Mouse (Mus musculus) ES-CJ7 (cell line): Measurements from ENCODE around the gene Synj1.

Experiments
- DNase-seq: peaks from one replicate; pipeline ENCODE4 v3.0.0; 2011; ENCODE audit warnings: low read depth, low spot score

The Synj1 gene

DNA sequence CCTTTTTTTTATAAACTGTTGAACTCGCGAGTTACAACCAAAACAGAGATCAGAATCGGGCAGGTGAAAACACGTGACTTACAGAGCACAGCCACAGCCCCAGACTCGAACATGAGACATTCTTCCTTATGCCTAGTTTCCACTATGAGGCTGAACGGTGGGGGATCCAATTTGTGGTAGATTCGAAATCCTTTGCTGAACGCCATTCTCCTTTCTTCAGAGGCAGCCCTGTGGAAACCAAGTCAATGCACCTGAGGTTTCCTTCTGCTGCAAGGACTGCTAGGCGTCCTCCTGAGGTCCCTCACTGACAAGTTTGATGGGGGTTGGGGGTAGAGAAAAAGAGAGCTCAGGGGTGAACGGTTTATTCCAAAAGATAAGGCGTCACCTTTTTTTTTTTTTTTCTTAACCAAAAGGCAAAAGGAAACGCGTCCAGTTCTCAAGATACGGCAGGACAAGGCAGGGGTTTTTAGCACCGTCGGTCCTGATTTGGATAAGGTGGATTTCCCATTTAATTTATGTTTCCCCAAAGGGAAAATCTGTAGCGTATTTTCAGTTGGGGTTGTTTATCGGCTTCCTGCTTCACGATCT lies 1.1 kb downstream of the Synj1 start:
- DNase-seq = peak; percentile 9

DNA sequence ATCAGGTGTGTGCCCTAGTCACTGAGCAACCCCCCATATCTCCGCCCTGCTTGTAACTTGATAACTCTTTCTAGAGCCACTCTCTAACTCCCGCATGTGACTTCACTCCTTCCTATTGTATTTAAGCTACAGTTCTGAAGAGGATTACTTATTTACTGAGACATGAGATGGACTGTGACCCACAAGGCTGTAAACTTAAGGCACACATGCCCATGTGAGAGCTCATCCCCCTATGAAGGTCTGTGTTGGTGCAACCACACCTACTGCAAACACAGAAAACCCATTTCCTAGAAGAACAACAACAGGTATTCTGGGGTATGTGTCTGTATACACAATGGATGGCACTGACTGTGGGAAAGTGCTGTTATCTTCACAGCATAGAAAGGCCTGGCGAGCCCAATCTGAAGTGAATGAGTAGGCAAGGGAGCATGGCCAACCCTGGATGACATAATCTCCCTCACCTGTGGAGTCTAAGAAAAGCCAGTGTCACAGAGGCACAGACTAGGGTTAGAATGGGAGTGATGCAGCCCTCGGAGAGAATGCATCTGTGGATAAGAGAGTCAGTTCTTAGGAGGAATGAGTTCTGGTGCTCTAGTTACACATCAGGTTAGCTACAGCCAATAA lies 6.1 kb downstream of the Synj1 start:
- no peak for DNase-seq

DNA sequence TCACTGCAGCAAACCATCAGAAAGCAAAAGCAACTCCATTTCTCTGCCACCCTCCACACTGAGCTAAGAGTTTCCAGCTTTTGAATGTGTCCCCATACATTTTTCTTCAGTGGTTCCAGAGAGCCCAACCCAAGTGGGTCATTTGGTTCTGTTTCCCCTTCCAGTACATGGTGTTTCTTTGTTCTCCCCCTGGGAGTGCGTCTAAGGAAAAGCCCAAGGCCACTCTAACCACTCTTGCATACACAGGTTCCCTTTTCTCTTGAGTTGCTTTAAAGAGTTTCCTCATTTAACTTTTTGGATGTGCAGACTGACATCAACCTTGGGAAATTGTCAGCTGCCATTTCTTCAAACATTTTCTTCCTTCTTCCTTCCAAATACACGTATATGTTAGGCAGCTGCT lies 10.0 kb downstream of the Synj1 start:
- DNase-seq = no peak

DNA sequence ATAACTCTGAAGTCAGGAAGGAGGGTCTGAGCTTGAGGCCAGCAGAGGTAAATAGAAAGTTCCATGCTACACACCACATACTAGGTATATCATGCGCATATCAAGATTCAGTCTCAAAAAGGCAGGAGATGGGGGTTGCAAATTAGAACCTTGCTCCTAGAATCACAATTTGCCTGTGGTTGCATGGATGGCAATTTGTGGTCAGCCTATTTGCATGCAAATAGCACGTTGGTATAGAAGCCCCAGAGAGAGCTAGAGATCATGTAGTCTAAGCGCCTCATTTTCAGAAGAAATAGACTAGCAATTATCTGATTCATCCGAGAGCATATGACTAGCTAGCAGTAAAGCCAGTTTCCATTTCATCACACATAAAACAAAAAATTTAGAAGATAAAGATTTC lies 11.3 kb downstream of the Synj1 start:
- no peak for DNase-seq

DNA sequence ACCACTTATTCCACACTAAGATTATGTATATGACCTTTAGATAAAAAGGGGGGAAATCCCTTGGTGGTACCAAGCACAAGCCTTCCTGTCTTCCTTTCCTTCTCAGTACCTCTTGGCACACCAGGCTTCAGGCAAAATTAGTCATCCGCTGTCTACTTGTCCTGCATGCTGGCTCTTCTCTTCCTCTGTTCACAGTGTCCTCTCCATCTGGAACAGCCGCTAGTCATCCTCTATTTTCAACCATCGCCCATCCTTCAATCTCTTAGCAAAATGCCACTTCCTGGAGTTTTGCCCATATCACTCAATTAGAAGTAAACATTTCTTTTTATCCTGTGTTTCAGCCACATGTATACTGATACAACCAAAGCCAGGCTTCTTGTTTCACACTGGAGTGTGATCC lies 13.3 kb downstream of the Synj1 start:
- DNase-seq = no peak

DNA sequence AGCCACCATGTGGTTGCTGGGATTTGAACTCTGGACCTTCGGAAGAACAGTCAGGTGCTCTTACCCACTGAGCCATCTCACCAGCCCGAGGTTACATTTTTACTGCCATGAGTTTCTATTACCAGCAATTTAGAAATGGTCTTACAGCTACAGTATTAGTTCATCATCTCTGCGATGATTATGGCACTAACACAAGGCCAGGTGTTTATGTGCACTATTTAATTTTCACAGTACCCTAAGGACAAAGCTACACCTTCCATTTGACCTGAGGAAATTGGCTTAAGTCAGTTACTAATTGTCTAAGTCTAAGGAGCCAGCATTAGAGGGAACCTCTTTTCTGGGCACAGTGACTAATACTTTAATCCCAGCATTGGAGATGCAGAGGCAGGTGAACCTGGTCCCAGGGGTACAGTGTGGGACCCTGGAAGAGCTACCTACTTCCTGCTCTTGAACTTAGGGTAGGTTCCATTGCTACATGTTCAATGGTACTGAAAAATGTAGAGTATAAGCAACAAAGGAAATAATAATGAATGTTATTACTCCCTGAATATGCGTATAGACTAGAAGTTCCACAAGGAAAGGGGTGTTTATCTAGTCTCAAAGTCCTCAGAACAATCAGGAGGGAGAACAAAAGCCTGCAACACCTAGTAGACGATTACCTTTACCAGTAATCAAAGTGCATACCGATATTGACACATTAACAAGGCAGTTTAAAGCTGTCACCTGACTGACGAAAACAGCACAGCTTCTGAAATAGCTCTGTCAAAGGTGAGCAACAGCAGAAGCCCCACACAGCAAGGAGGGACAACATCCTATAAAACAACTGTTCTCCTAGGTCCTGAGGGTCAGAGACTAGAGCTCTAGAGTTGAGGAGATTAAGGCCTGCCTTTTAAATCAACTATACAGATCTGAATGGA lies 14.5 kb downstream of the Synj1 start:
- DNase-seq = no peak

DNA sequence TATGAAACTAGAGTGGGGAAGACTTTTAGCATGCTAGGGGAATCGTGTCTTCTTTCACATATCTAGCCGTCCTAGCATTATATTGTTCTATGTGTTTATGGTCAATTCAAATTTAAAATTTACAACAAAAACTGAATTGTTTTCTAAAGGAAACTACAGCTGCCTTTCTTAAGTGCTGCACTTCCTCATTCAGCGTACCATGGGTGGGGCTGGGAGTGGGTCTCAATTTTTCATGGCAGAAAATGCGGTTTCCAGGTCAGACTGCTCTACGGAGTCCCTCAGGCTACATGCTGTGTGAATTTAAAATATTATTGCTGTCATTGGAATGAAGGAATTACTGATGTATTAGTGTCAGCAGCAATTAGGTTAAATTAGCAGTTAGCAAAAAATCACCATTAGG lies 15.6 kb downstream of the Synj1 start:
- DNase-seq = no peak

DNA sequence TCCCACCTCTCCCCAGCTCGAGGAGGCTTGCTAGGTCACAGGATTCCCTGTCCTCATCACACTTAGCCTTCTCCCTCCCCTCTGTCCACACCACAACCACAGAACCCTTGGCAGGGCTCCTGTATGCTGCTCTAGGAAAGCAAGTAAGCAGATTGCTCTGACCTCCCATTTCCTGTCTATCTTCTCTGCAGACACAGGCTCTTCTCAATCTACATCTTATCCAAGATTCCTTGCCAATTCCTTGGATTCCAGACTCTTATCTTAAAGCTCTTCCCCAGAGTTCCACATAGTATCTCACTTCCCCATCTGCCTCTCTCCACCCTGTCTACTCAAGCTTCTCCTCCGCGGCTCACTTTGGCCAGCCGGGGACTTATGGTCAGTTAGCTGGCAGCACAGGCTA lies 16.1 kb downstream of the Synj1 start:
- DNase-seq = no peak

DNA sequence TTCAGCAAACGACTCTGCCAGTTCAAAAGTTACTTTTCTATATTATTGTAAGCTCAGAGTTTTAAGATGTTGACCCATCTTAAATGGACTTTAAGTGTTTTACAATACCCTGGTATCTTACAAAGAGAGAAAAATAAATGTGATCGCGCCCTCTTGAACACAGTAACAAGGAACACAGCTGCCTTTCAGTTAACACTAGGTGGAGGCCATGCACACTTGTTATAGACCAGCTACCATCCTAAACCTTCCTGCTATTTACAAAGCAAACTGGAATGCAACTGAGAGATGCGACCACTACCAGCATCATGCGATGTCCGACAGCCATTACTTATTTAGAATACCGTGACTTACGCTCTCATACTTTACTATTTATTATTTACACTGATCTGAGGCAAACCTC lies 21.9 kb downstream of the Synj1 start:
- DNase-seq = no peak

DNA sequence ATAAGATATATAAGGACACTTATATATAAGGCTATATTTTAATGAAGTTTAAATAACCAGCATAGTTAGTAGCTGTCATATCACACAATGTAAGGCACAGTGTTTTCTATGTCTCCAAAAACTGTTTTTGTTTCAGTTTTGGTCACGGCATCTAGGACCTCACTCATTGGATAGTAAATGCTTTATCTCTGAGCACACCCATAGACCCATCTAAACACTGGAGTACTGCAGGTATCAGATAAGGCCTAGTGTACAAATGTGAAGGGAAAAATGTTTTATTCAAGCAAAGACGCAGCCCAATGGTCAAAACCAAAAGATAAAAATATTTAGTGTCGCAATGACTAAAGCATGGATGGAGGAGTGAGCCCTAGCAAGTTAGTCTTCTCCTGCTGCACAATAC lies 22.4 kb downstream of the Synj1 start:
- no peak for DNase-seq

DNA sequence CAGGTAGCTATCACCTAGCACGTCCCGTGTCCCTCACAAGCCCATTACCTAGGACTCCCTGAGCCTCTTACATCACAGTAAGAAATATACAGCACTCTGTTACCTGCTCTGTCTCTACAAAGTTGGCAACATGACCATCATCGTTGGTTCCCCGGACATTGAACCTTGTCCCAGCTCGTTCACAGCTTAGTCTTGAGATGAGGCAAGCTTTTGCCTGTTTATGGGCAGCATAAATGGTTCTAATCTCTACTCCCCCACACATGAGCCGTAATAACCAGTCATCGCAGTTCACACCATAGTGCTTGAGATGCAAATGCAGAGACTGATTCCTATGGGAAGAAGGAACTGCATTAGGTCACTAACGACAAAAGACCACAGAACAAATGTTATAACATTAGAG lies 23.1 kb downstream of the Synj1 start:
- no peak for DNase-seq

DNA sequence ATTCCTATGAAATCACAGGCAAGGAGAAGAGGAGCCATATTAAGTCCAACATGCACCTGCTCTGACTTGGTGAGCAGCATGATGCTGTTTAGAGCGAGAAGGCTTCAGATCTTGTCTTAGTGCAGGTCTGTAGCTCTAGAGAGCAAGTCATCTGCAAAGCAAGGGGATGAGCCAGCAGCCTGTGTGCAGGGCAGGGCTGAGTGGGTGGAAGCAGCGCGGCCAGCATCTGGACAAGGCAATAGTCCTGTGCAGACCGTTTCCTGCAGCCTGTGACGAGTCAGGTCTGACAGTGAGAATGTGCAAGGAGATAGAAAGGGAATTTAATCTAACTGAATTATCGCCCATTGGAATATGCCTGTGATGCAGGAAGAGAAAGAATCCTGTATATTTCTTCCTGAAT lies 40.1 kb downstream of the Synj1 start:
- no peak for DNase-seq

DNA sequence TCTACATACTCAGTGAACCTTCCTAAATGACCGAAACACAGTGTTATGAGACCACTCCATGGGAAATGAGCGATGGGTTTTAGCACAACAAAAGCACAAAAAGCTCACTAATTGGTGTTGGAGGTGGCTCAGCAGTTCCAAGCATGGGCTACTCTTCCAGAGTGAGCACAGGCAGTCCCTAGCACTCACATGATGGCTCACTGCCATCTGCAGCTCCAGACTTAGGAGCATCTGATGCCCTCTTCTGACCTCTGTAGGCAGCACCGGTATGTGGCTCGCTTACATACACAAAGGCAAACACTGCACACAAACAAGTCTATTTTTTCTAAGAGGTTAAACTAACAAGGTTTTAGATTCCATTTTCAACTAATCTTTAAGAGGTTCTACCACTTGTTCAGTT lies 44.9 kb downstream of the Synj1 start:
- DNase-seq = no peak

DNA sequence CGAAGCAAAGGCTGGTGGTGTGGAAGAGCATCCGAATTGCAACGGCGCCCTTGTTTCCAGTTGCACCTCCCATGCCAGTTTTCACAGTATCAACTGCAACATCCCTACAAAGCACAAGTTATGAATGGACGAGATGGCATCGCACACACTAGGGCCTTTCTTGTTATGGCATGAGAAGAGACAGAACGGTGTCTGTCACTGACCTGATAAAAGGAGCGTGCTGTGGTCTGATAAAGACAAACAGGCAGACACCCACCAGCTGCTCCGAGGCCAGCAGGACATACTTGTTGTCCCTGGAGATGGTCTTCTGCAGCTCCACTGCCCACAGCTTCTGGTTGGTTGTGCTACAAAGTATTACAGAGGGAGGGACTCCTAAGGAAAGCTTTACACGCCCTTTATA lies 46.8 kb downstream of the Synj1 start:
- no peak for DNase-seq

DNA sequence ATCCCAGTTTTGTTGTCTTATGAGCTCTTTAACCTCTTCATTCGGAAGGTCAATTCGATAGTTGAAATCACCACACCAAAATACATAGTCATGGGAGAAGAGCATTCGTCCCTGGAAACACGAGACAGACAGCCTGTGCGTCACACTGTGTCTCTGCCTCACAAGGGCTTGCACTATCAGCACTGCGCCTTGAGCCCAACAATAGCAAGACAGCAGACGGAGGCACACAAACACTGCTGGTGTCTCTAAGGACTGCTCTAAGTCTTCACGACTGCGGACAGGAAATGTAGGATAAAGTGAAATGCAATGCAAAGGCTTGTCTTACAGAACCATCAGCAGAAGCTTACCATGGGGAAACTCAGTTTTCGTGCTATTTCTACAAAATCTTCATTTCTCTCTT lies 47.2 kb downstream of the Synj1 start:
- no peak for DNase-seq

DNA sequence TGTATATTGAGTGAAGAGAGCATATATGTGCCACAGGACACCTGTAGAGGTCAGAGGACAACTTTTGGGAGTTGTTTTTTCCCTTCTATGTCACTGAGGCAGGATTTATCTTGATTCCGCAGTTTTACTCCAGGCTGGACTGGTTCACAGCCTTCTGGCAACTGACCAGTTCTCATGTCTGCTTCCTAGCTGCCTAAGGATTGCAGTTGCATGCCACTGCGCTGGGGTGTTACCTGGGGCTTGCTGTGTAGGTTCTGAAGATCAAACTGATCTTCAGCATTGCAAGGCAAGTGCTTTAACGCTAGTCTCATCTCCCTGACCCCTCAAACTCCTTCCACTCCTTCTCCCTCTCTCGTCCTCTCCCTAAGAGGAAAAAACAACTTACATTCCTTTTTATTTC lies 47.9 kb downstream of the Synj1 start:
- DNase-seq = no peak

DNA sequence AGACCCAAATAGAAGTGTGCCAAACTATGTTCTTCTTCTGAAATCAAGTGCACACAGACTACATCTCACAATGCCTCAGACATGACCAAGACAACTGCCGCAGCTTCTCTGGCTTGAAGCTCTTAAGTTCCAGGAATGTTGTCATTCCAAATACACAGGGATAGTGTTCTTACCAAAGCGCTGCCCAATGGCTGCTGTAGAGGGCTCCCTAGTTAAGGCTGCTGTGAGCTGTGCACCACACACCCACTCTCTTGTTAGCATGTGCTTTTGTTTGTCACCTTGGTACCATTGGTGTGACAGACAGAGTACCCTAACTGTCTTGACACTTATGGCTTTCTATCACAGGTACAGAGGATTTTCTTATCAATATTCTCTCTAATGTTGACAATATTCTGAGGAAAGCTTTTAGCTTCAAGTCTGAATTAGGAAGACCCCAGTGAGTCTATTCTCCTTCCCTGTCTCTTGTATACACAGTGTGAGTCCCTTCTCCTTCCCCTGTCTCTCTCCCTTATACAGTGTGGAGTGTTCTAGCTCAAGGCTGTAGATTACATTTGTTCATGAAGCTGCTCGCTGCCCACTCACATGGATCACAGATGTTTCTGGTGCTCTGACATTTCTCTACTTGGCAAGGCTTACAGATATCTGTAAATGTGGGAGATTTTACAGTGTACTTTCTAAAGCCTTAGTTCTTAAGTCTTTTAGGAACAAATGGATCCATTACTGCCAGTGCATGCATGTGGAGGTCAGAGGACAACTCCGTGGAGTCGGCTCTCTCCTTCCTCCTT lies 52.6 kb downstream of the Synj1 start:
- no peak for DNase-seq

DNA sequence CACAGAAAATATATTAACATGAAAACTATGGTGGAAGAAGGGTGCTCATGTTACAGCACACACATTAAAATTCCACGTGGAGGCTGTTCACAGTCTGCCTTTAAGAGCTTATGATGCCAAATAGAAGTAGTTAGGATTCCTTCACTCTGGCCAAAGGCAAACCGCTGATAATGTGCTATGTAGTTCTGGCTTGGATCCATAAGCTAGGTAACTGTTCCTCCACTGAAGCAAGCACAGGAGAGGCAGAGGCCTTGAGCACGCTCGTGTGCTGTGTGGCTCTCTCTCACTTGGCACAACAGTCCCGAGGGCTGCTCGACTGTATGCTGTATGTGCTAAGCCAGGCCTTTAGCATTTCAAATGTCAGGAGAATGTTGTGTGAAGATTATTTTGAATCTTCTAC lies 55.6 kb downstream of the Synj1 start:
- DNase-seq = no peak

DNA sequence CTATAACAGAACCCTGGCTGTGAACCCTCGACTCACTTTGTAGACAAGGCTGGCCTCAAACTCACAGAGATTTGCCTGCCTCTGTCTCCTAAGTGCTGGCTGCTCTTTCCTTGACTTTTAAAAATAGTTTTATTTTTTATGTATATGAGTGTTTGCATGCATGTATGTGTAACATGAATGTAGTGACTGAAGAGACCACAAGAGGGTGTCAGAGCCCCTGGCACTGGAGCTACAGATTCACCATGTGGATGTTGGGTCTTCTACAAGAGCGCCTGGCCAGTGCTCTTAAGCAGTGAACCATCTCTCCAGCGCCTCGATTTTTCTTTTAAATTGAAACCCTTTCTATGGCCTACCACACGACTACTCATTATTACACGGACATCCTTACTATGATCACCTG lies 57.3 kb downstream of the Synj1 start:
- peak; percentile 34 for DNase-seq

DNA sequence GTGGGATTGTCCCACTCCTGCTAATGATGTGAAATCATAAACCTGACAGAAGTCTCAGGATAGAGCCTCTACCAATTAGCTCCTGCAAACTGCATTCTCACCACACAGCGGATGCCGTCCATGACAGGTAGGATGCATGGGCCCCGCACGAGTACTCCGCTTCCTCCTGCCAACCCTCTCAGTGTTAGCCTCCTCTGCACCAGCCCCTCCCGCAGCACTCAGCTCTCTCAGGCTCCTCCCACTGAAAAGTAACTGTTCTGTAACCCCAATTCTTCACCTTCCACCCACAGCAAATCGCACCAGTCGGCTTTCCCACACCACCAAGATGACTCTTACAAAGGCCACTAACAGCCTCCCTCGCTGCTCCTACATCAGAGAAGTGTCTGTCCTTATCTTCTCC lies 58.0 kb downstream of the Synj1 start:
- no peak for DNase-seq

DNA sequence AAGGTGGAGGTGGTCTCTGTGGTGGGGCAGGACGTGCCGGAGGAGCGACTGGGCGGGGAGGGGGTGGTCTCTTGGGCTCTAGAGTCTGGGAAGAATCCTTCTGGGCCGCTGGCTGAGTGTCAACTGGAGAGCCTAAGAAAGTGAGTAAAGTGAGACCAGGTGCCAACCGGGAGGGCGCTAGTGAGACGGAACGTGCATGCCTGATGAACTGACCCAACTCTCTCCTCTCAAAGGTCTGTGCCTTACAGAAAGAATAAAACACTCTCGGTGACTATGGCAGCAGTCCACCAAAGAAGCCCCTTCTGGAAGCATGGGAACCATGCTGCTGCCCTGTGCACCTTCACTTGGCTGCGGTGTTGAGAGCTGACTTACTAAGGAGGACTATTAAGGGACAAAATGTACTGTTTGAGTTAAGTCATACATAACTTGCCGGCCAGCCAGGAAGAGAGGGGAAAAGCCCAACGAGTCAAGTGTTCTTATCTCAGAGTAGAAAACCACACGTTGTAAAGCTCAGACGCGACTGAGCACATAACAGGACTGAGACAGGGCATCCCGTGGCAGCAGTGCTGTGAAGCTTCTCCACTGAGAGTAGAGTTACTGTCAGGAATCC lies 60.6 kb downstream of the Synj1 start:
- DNase-seq = no peak

DNA sequence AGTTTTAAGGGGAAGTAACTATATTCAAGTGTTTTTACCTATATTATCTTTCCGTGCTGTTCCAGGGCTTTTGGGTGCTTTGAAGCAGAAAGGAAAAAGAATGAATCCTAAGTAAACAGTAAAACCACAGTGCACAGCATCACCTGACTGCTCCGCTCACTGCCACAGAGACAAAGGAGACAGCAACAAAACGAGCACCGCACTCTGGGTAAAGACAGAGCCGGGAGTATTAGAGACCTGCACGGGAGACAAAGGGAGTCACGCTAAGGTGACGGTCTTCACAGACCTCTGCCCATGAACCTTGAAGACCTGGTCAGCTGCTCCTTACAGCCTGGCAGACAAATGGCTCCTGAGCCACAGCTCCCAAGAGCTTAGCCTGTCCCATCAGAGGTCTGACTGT lies 64.1 kb downstream of the Synj1 start:
- no peak for DNase-seq
